Mouse (Mus musculus) kidney, postnatal 25 days (tissue): ENCODE data around the gene Plch2.
A peak's percentile ranks its signal among the peaks of the same experiment; 100 is the strongest.

ENCODE experiments used
- DNase-seq, 2 experiments: peaks; one replicate each; pipeline ENCODE4 v3.0.0; 2021; ENCODE audit warnings: mixed read lengths in 2 of 2

Gene Plch2

GRCm38 (mm10) chr4:155074418-155074817 lies 17.8 kb upstream of the Plch2 start:
- no peak for DNase-seq

DNA sequence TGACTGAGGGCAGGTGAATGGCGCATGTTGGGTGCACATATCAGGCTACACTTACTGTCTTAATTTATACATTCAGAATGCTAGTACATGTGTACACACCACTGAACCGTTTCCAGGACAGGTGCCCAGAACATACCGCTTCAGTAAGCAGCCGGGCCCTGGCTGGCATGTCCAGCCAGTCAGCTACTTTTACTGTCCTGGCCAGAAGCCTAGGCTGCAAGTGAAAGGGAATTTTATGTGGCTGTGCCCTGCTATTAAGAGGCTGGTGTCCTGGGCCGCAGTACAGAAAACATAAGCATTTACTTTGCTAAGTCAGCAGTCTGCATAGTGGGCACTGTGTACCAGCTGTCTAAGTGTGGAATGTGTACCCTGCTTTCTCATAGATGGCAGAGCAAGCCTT lies 14.3 kb upstream of the Plch2 start:
- peak; percentile 77 to 91 for DNase-seq

DNA sequence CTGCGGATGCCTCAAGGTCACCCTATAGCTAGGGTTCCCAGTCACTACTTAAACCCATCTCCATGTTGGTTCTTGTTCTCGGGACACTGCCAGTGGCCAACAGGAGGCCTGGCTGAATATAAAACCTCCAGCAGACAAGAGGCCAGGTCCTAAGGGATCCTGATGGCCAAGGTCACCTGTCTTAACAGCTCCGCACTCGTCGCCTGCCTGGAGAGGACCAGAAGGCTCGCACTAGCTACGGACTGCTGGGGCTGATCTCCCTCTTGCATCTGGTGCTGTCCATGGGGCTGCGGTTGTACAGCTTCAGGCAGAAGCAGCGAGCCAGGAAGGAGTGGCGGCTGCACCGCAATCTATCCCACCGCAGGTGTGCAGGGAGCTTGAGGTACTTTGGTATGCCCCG lies 13.6 kb upstream of the Plch2 start:
- peak in 1 of 2 experiments; percentile 42 for DNase-seq

DNA sequence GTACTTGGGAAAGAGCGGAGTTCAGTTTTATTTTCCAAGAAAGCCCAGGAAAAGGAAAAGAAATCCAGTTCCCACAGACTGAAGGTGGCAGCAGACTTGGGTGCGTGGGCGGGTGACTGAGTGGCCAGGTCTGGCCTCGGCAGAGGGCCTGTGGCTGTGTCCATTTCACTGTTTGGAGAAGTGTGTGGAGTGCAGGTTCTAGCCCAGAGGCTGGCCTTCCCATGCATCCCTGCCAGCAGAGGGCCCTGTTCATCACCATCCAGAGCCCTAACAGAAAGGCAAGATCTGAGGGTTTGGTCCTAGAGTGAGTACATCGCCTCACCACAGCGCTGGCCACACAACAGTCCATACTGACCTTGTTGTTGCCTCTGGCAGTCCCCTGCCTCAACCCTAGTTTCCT lies 12.6 kb upstream of the Plch2 start:
- DNase-seq, result peak; percentile 25 to 64

- DNase-seq, result peak in 1 of 2 experiments; percentile 47
These were observed 11.9 kb upstream of the Plch2 start for GRCm38 (mm10) chr4:155068357-155068972.

GRCm38 (mm10) chr4:155066834-155067522 lies 10.4 kb upstream of the Plch2 start, which contains the start of gene Pex10:
Pex10 (plus strand) TSS chr4:155067016.
- DNase-seq, result peak; percentile 97 to 98

DNA sequence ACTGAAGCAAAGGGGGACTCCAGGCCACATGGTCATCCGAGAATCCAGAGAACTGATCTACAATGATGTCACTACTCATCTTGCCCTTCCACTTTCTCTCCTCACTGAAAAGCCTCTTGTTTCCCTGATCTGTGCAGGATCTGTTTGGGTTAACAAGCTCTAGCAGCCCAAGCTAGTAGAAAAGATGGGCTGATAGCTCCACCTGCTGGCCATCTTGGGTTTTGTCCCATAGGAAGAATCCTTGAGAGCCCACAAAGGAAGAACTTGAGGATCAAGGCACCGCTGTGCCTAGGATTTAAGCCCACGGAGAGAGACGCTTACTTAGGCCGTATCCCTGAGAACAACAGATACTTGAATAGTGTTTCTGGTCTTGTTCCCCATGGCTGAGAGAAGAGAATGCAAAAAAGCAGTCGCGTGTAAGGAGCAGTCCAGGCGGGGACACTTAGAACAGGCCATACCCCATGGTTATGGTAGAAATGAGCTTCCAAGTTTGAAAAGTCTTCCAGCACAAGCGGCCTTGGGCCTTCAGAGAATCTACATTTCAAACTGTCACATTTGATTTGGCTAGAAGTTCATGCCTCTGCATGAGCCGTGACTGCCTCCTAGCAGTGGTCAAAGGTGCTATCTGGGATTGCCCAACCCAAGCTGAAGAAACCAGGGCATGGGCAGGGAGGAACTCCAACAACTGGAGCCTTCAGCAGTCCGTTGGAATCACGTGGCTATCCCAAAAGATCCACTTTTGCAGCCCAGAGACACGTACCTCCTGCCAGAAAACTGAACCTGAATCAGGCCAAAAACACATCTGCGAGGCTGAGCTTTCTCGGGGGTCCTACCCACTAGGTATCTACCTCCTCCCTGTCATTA lies 9.6 kb upstream of the Plch2 start:
- peak; percentile 89 to 93 for DNase-seq

DNA sequence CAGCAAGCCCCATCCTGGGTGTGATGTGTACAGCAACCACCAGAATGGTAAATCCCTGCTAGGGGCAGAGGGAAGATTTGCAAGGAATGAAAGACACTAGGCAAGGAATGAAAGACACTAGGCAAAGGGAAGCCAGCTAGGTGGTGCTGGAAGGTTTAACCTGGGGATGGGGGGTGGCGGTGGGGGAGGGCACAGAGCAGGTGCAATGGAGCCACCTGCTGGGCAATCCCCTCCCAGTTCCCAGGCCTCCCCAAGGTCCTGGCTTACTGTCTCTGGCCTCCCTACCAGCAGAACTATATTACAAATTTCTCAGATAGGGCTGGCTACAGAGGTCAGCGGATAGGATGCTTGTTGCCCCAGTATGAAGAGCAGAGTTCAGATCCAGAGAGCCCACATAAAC lies 7.9 kb upstream of the Plch2 start:
- DNase-seq, result peak in 1 of 2 experiments; percentile 49

DNA sequence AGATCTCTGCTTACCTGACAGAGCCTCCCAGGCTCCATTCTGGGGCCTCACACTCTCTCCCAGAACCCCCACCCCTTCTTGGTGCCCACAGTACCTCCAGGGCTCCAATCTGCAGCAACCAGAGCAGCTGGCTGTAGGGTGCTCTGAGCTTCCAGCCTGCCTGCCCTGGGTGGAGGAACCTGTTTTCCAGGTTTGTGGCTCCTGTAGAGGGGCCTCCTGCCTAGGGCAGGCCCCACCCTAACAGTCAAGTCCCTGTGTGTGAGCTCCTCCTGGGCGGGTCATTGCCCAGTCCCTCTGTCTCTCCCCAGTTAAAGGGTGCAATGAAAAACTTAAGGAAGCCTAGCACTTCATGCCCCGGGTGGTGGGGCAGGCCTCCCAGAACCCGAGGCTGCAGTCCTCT lies 7.3 kb upstream of the Plch2 start:
- DNase-seq, result peak in 1 of 2 experiments; percentile 65

GRCm38 (mm10) chr4:155058325-155058724 lies 1.7 kb upstream of the Plch2 start:
- no peak for DNase-seq

DNA sequence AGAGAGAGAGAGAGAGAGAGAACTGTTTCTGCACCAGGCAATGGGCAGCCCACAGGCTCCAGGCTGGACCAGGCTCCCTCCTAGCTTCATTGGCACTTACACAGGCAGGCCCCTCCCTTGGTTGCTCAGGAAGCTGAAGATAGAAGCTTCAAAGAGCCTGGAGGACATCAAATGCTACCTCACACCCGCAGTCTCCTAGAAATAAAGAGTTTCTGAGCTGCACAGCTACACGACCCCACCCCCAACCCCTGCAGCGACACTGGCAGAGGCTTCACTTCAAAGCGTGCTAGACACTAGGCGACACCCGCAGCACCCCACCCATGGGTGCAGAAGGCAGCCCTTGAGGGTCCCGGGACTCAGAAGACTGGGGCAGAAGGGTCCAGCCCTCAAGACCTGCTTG lies 6.5 kb downstream of the Plch2 start:
- DNase-seq, result no peak

GRCm38 (mm10) chr4:155046636-155047035 lies 9.9 kb downstream of the Plch2 start:
- no peak for DNase-seq

DNA sequence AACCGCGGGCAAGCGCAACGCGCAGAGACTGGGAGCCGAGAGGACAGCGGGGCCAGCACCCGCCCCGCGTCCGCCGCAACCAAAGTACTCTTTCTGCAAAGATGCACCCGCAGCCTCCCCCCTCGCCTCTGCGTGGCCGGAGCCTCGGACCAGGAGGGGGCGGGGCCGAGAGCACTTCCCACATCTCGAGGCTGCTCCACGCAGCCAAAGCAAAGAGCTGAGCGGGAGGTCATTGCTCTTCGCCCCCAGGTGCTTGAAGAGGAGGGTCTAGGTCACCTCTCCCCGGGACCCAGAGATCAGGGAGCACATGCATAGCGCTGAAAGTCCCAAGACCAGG lies 13.3 kb downstream of the Plch2 start:
- no peak for DNase-seq

DNA sequence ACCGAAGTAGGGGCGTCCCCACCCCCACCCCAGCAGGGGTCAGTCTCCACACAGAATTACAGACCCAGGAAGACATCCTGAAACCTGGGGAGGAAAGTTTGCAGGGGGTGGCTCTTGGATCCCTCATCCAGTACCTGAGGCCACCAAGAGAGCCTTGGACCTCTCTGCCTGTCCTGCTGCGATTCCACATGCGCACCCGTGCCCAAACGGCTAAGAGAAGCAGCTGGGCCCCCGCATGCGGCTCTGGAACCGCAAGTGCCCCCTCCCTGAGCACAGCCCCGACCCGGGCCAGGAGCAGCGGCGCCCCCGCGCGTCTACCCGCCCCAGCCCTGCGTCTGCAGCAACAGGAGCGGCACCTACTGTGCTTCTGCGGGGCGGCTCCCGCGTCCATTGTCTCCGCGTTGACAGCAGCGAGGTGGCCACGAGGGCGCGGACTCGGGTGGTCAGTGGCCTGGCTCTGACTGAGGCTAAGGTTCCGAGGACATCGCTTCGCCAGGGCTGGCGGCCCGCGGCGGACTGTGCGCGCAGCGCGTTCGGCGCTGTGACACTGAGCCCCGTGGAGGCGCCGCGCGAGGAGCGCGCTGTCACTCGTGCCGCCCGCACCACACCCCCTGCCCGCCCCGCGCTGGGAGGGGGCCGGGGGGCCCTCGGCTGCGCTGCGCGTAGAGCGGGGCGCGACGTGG lies 13.8 kb downstream of the Plch2 start:
- no peak for DNase-seq

- DNase-seq, result no peak
These were observed 15.9 kb downstream of the Plch2 start for GRCm38 (mm10) chr4:155040696-155041095.

- DNase-seq, result no peak
These were observed 16.4 kb downstream of the Plch2 start for GRCm38 (mm10) chr4:155040197-155040596.

GRCm38 (mm10) chr4:155034787-155035186 lies 21.8 kb downstream of the Plch2 start:
- no peak for DNase-seq

- DNase-seq, result no peak
These were observed 22.4 kb downstream of the Plch2 start for GRCm38 (mm10) chr4:155034202-155034601.

DNA sequence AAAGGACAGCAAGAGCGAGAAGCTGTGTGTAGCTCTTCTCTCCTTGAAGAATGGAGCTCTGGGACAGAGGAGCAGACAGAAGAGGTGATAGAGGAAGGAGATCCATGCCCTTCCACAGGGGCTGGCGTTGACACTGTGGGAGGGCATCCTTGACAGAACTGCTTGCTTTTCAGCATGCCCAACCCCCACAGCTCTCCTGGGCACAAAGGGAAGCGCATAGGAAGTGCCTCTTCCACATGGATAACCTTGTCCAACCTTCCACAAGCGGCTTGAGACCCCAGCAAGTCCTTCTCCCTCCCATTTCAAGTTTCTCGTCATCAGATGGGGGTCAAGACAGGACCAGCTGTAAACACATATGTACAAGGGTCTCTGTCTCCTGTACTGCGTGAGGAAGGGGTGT lies 23.5 kb downstream of the Plch2 start:
- no peak for DNase-seq

- DNase-seq, result no peak
These were observed 32.2 kb downstream of the Plch2 start for GRCm38 (mm10) chr4:155024170-155025010.

DNA sequence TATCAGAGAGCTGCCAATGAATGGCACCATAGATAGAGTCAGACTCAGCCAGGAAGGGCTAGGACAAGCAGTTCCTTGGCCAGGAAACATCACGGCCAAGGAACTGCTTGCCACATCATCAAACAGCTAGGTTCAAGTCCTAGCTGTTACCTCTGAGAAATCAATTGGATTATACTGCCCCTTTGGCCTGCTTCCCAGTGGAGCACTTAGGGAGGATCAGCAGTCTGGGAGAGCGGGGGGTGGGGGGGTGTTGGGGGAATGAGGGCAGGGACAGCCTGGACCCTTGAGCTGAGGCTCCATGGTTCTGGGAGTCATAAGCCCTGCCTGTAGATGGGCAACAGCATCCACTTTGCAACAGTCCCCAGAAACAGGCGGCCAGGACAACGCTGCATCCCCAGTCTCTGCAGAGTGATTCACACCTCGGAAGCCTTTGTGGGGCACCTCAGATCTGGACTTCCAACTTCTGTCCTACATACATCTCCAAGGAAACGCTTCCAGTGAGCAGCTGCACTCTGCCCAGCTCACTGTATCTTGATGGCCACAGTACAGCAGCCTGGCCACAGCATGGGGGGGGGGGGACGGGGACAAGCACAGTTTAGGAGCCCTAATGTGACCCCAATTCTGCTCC lies 34.2 kb downstream of the Plch2 start:
- DNase-seq, result no peak

DNA sequence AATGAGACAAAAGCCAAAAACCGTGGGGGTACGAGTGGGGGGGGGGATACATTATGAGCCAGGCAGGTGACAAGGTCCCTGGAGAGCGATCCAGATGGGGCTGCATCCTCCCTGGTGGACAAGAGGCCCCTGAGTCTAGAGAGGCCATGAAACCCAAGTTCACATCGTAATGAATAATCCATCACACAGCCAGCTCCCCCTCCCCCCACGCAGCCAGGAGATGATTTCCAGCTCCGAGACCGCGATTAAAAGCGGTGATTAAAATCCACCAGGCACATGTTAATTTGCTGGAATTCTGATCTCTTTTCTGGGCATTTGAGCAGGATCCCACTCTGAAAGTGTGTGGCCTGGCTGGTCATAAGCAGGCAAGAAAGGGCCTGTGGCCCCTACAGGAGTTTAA lies 35.8 kb downstream of the Plch2 start:
- no peak for DNase-seq
